Mouse (Mus musculus): ENCODE data around the gene Mpp1. TPM values are rescaled to one million over a fixed set of nuclear protein-coding genes. Genes with fewer than 3 reads are reported as not detected.

Gene Mpp1
- total and polyA plus RNA-seq, 2 experiments from 2014 or later = 19.4 to 23.2 TPM

GRCm38 (mm10) chrX:75138182-75138581 is 7.4 kb upstream of the Mpp1 start:
- Histone ChIP-seq H3K4me3 (ENCODE audit: low read length) (no peak overlapping the region), H3K27ac (no peak overlapping the region), H3K4me1 (ENCODE audit: insufficient read depth, low read length) (no peaks in the 10 kb centered on the region), H3K9me3 (ENCODE audit: low read length) (no peaks in the 10 kb centered on the region), H3K4me2 (ENCODE audit: low read depth, low read length) (no peak overlapping the region), H3K9ac (replicated peaks; ENCODE audit: low read length) (no peak overlapping the region), H3K36me3 (ENCODE audit: insufficient read depth, low read length) (no peaks in the 10 kb centered on the region), H3K27me3 (ENCODE audit: insufficient read depth, low read length) (no peaks in the 10 kb centered on the region)
- TF ChIP-seq CTCF (IDR thresholded peaks at IDR 0.05; ENCODE audit: low read depth) = no peak
- DNase-seq (ENCODE audit: low spot score) (no peak), ATAC-seq (no peak)
- WGBS = 94% methylated on average over 2 of the region's 2 CpGs

DNA sequence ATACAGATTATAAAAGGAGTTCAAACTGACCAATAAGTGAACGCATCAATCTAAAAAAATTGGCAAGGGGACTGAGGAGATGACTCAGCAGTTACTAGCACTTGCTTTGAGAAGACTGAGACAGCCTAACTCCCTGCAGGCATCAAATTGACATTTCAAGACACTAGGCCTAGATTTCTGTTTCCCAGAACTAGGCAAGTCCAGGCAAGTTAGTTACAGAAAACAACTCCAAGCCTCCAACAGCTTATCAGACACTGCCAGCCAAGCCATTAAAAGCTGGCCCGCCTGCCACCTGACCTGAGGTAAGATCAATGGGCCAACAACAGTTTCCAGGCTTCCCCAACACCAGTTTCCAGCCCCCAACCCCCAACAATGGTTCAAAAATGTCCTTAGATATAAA is 6.9 kb upstream of the Mpp1 start:
- no peaks in the 10 kb centered on the region for H3K4me1 ChIP-seq (ENCODE audit: insufficient read depth, low read length)
- H3K27me3 ChIP-seq (ENCODE audit: insufficient read depth, low read length) = no peaks in the 10 kb centered on the region
- H3K9me3 ChIP-seq (ENCODE audit: low read length) = no peaks in the 10 kb centered on the region
- no peak overlapping the region for H3K4me3 ChIP-seq (ENCODE audit: low read length)
- DNase-seq (ENCODE audit: low spot score) = no peak
- 80% methylated on average over 2 of the region's 2 CpGs for WGBS
- no peak for TF ChIP-seq CTCF (IDR thresholded peaks at IDR 0.05; ENCODE audit: low read depth)
- H3K27ac ChIP-seq = no peak overlapping the region
- no peak overlapping the region for H3K4me2 ChIP-seq (ENCODE audit: low read depth, low read length)
- no peak for ATAC-seq
- no peaks in the 10 kb centered on the region for H3K36me3 ChIP-seq (ENCODE audit: insufficient read depth, low read length)
- no peak overlapping the region for H3K9ac ChIP-seq (replicated peaks; ENCODE audit: low read length)

- no peak for ATAC-seq
- H3K36me3 ChIP-seq (ENCODE audit: insufficient read depth, low read length) = no peaks in the 10 kb centered on the region
- no peak for TF ChIP-seq CTCF (IDR thresholded peaks at IDR 0.05; ENCODE audit: low read depth)
These were observed 6.1 kb upstream of the Mpp1 start for GRCm38 (mm10) chrX:75136938-75137337.

DNA sequence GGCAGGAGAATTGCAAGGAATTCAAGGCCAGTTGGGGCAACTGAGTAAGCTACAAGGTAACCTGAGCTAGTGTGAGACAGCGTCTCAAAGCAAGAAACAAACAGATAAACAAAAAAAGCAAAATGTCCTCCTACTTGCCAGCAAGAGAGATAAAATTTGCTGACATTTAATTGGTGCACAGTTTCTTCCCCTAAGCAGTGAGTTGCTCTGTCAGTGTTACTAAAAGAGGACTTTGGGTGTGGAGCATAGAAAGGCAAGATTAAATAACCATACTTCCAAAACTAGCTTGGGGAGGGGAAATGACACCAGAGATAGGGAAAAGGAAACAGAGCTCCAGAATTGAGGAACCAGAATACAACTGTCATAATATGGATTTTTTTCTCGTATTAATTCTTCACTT is 1.3 kb downstream of the Mpp1 start:
- TF ChIP-seq CTCF (IDR thresholded peaks at IDR 0.05; ENCODE audit: low read depth) = no peak
- DNase-seq (ENCODE audit: low spot score) (no peak), ATAC-seq (no peak)
- no peak overlapping the region for H3K4me3 ChIP-seq (ENCODE audit: low read length)
- no peaks in the 10 kb centered on the region for H3K9me3 ChIP-seq (ENCODE audit: low read length)
- no peak overlapping the region for H3K9ac ChIP-seq (replicated peaks; ENCODE audit: low read length)
- peak overlapping the region; percentile 62; the same call in 1 of the 2 replicates for H3K4me2 ChIP-seq (ENCODE audit: low read depth, low read length)
- WGBS = 66% methylated on average over 2 of the region's 2 CpGs
- no peaks in the 10 kb centered on the region for H3K36me3 ChIP-seq (ENCODE audit: insufficient read depth, low read length)
- H3K27me3 ChIP-seq (ENCODE audit: insufficient read depth, low read length) = no peaks in the 10 kb centered on the region
- no peaks in the 10 kb centered on the region for H3K4me1 ChIP-seq (ENCODE audit: insufficient read depth, low read length)
- H3K27ac ChIP-seq = no peak overlapping the region

More at GRCm38 (mm10) chrX:75136938-75137337, 6.1 kb upstream of the Mpp1 start:
- DNase-seq (ENCODE audit: low spot score) = no peak
- no peaks in the 10 kb centered on the region for H3K9me3 ChIP-seq (ENCODE audit: low read length)
- H3K4me3 ChIP-seq (ENCODE audit: low read length) = no peak overlapping the region
- no peak overlapping the region for H3K4me2 ChIP-seq (ENCODE audit: low read depth, low read length)
- no peaks in the 10 kb centered on the region for H3K27me3 ChIP-seq (ENCODE audit: insufficient read depth, low read length)
- H3K9ac ChIP-seq (replicated peaks; ENCODE audit: low read length) = no peak overlapping the region
- no peaks in the 10 kb centered on the region for H3K4me1 ChIP-seq (ENCODE audit: insufficient read depth, low read length)
- no peak overlapping the region for H3K27ac ChIP-seq

DNA sequence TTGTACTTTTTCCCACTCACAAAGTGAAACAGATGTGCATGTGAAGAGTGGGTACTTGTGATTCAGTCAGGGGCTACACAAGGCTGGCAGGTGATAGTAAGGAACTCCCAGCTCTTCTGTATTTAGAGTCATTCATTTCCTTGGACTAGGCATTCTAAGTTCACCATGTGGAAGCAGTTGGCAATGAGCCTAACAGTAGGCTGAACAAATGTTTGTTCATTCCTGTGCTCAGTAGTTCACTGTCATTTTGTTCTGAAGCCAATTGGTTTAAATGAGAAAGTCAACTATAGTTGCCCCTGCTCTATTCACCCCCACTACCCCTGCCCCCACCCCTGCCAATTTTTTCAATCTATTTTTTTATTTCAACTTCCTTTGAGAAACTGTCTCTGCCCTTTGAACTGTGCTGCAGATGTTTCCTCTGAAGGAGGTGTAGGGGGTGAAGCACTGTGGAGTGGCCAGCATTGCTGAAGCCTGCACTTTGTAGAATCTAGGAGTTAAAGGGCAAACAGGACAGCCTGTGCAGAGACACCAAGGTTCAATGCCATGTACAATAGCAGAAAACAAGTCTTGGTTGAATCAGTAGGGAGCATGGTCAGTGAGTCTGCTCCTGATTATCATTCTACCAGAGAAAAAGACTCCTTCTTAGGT is 2.4 kb downstream of the Mpp1 start:
- no peak overlapping the region for H3K9ac ChIP-seq (replicated peaks; ENCODE audit: low read length)
- H3K36me3 ChIP-seq (ENCODE audit: insufficient read depth, low read length) = no peaks in the 10 kb centered on the region
- H3K9me3 ChIP-seq (ENCODE audit: low read length) = no peaks in the 10 kb centered on the region
- H3K27ac ChIP-seq = no peak overlapping the region
- H3K4me2 ChIP-seq (ENCODE audit: low read depth, low read length) = no peak overlapping the region
- no peaks in the 10 kb centered on the region for H3K27me3 ChIP-seq (ENCODE audit: insufficient read depth, low read length)
- ATAC-seq (no peak), DNase-seq (ENCODE audit: low spot score) (no peak)
- no peaks in the 10 kb centered on the region for H3K4me1 ChIP-seq (ENCODE audit: insufficient read depth, low read length)
- no peak for TF ChIP-seq CTCF (IDR thresholded peaks at IDR 0.05; ENCODE audit: low read depth)
- no peak overlapping the region for H3K4me3 ChIP-seq (ENCODE audit: low read length)

DNA sequence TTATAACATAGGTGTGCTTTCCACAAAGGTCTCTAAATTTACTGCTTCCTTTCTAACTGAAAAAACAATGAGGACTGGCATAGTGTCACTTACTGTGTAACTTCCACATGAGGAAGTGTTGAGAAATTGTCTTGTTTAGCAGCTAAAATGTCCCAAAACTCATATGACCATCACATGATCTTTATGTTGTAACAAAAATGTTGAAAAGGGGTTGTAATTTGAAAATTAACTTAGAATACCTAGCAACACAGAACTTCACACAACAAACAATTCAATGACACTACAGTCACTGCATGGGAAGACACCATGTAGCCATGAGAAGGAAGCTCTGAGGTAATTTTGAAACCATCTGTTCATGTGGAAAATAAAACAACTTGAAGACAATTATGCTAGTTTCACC is 3.9 kb downstream of the Mpp1 start:
- H3K4me3 ChIP-seq (ENCODE audit: low read length) = no peak overlapping the region
- H3K4me2 ChIP-seq (ENCODE audit: low read depth, low read length) = no peak overlapping the region
- no peaks in the 10 kb centered on the region for H3K4me1 ChIP-seq (ENCODE audit: insufficient read depth, low read length)
- no peak overlapping the region for H3K9ac ChIP-seq (replicated peaks; ENCODE audit: low read length)
- TF ChIP-seq CTCF (IDR thresholded peaks at IDR 0.05; ENCODE audit: low read depth) = no peak
- no peaks in the 10 kb centered on the region for H3K9me3 ChIP-seq (ENCODE audit: low read length)
- no peaks in the 10 kb centered on the region for H3K27me3 ChIP-seq (ENCODE audit: insufficient read depth, low read length)
- no peaks in the 10 kb centered on the region for H3K36me3 ChIP-seq (ENCODE audit: insufficient read depth, low read length)
- ATAC-seq = no peak
- no peak overlapping the region for H3K27ac ChIP-seq
- DNase-seq (ENCODE audit: low spot score) = no peak

GRCm38 (mm10) chrX:75125606-75126005 is 5.2 kb downstream of the Mpp1 start:
- no peaks in the 10 kb centered on the region for H3K36me3 ChIP-seq (ENCODE audit: insufficient read depth, low read length)
- no peak for ATAC-seq
- no peak for TF ChIP-seq CTCF (IDR thresholded peaks at IDR 0.05; ENCODE audit: low read depth)

More at GRCm38 (mm10) chrX:75125606-75126005, 5.2 kb downstream of the Mpp1 start:
- Histone ChIP-seq H3K27ac (no peak overlapping the region), H3K4me3 (ENCODE audit: low read length) (no peak overlapping the region), H3K4me1 (ENCODE audit: insufficient read depth, low read length) (no peaks in the 10 kb centered on the region), H3K27me3 (ENCODE audit: insufficient read depth, low read length) (no peaks in the 10 kb centered on the region), H3K9ac (replicated peaks; ENCODE audit: low read length) (no peak overlapping the region), H3K9me3 (ENCODE audit: low read length) (no peaks in the 10 kb centered on the region), H3K4me2 (ENCODE audit: low read depth, low read length) (no peak overlapping the region)
- 86% methylated on average over 3 of the region's 3 CpGs for WGBS
- no peak for DNase-seq (ENCODE audit: low spot score)

Measured in hindbrain, postnatal 0 days (tissue).